Comparison of ENCODE assay signal across 9 mouse cellular contexts in genomic region chr3:116127836-116128235, GRCm38 (mm10). TPM values are rescaled to one million over a fixed set of nuclear protein-coding genes. Genes with fewer than 3 reads are reported as not detected.
A peak's percentile ranks its signal among the peaks of the same experiment; 100 is the strongest.
DNase-seq lines count a peak whose midpoint lies in the region; ATAC-seq and TF ChIP-seq lines count a peak whose summit lies in the region.
"Had no signal": no experiment of that assay in that cellular context is flagged by ENCODE, and none has a peak within 500 bp of the region (broad histone marks: within the 10 kb centered on the region; RNA-seq: fewer than 3 reads in every experiment).

No protein-coding gene starts in this region.

- peak overlapping the region; percentile 65 for H3K4me3 ChIP-seq in gastrocnemius, adult 2 months
- peak overlapping the region; percentile 23 for H3K4me3 ChIP-seq in spleen, adult 2 months (ENCODE audit: extremely low read depth, insufficient read depth, insufficient read length)
- peak overlapping the region; percentile 37 for H3K4me3 ChIP-seq in liver, embryonic 12.5 days
- peak overlapping the region; percentile 37 for H3K4me3 ChIP-seq in stomach, postnatal 0 days (ENCODE audit: low read depth, low read length)

- peak overlapping the region; percentile 9; the same call in 1 of the 2 replicates for H3K9ac ChIP-seq in liver, embryonic 12.5 days
- H3K9ac ChIP-seq in stomach, postnatal 0 days (ENCODE audit: low read length): no peak overlapping the region

- no peaks in the 10 kb centered on the region for H3K9me3 ChIP-seq in liver, embryonic 12.5 days (replicated peaks)
- no peaks in the 10 kb centered on the region for H3K9me3 ChIP-seq in stomach, postnatal 0 days (ENCODE audit: control insufficient read depth, low read length)

- no peaks in the 10 kb centered on the region for H3K4me1 ChIP-seq in spleen, adult 2 months (ENCODE audit: control insufficient read depth, insufficient read depth, insufficient read length)
- no peaks in the 10 kb centered on the region for H3K4me1 ChIP-seq in liver, embryonic 12.5 days
- no peaks in the 10 kb centered on the region for H3K4me1 ChIP-seq in stomach, postnatal 0 days (replicated peaks; ENCODE audit: control insufficient read depth, insufficient read depth)

- no peak for ATAC-seq in liver, embryonic 12.5 days
- no peak for ATAC-seq in stomach, postnatal 0 days (ENCODE audit: low FRiP score, low TSS enrichment)

- intact Hi-C loops in gastrocnemius, adult 2 months (cut with DNase I): no loop called here

- H3K36me3 ChIP-seq in spleen, adult 2 months (ENCODE audit: control insufficient read depth, insufficient read depth, low read length): no peaks in the 10 kb centered on the region
- peaks cover 7% of the 10 kb centered on the region for H3K36me3 ChIP-seq in liver, embryonic 12.5 days
- no peaks in the 10 kb centered on the region for H3K36me3 ChIP-seq in stomach, postnatal 0 days (ENCODE audit: control insufficient read depth, insufficient read depth, low read length)

- TF ChIP-seq CTCF in gastrocnemius, adult 2 months (IDR thresholded peaks at IDR 0.05): no peak
- TF ChIP-seq CTCF in spleen, adult 2 months (IDR thresholded peaks at IDR 0.05; ENCODE audit: extremely low read depth, insufficient read depth, insufficient read length, insufficient replicate concordance): no peak
- no peak for TF ChIP-seq CTCF in stomach, postnatal 0 days (IDR thresholded peaks at IDR 0.05; ENCODE audit: low read depth)

- WGBS in spleen, adult 2 months: 71% methylated on average over 3 of the region's 3 CpGs
- 42% methylated on average over 3 of the region's 3 CpGs for WGBS in liver, embryonic 12.5 days (ENCODE audit: insufficient replicate concordance)
- 46% methylated on average over 3 of the region's 3 CpGs for WGBS in stomach, postnatal 0 days

- DNase-seq in gastrocnemius, adult 2 months: no peak
- no peak for DNase-seq in gastrocnemius, postnatal 25 days
- DNase-seq in spleen, adult 2 months (ENCODE audit: low read depth in 1 of 2, low spot score in 2 of 2): no peak
- DNase-seq in spleen, postnatal 4 days (ENCODE audit: low spot score in 2 of 2): no peak
- no peak for DNase-seq in stomach, postnatal 0 days (ENCODE audit: low spot score)
- DNase-seq in cerebellum, adult 9-11 months: no peak
- no peak for DNase-seq in adrenal gland, postnatal 4 days (ENCODE audit: low spot score in 2 of 2)
- DNase-seq: kidney, postnatal 14 days had no signal

- H3K4me2 ChIP-seq in liver, embryonic 12.5 days: peak overlapping the region; percentile 43
- peak overlapping the region; percentile 51 for H3K4me2 ChIP-seq in stomach, postnatal 0 days (replicated peaks; ENCODE audit: low read depth)

- H3K27me3 ChIP-seq in spleen, adult 2 months (ENCODE audit: control insufficient read depth, insufficient read depth, low read length): no peaks in the 10 kb centered on the region
- H3K27me3 ChIP-seq in liver, embryonic 12.5 days (replicated peaks): no peaks in the 10 kb centered on the region
- no peaks in the 10 kb centered on the region for H3K27me3 ChIP-seq in stomach, postnatal 0 days (ENCODE audit: control insufficient read depth, insufficient read depth, low read length)

- peak overlapping the region; percentile 13; the same call in 1 of the 2 replicates for H3K27ac ChIP-seq in gastrocnemius, adult 2 months
- no peak overlapping the region for H3K27ac ChIP-seq in spleen, adult 2 months (ENCODE audit: insufficient read depth, low read length)
- H3K27ac ChIP-seq in liver, embryonic 12.5 days: no peak overlapping the region
- no peak overlapping the region for H3K27ac ChIP-seq in stomach, postnatal 0 days (replicated peaks)

- TF ChIP-seq POLR2A in spleen, adult 2 months (IDR thresholded peaks at IDR 0.05; ENCODE audit: low read depth, low read length): no peak

- no peak for TF ChIP-seq EP300 in stomach, postnatal 0 days (optimal IDR thresholded peaks at IDR 0.05)

RNA-seq across cellular contexts. Expression of gene Vcam1, which starts 1.7 kb away (rescaled TPM):
- 1 to 10 TPM; 2.2 to 2.8 TPM for total RNA-seq in gastrocnemius, adult 2 months (2021)
- 1 to 10 TPM; 3.0 to 4.7 TPM for total RNA-seq in gastrocnemius, postnatal 25 days (2021)
- 32.8 and 51.8 TPM in 2 replicates for polyA plus RNA-seq in spleen, adult 2 months (2012; rRNA removed)
- 47.5 and 51.6 TPM in 2 replicates for polyA plus RNA-seq in liver, embryonic 12.5 days (2016; fragmentation: Nextera tagmentation; extraction: Ambion mirVana)
- 16.3 and 17.3 TPM in 2 replicates for polyA plus RNA-seq in stomach, postnatal 0 days (2015; fragmentation: Nextera tagmentation; extraction: Ambion mirVana)
- 10 to 100 TPM; 36.8 to 46.8 TPM for total RNA-seq in adrenal gland, postnatal 4 days (2021)

Comparison
In these comparisons a context has a peak if more than half of its experiments do, and no peak if none do; other contexts are left out.
1. RNA of gene Vcam1, which starts 1.7 kb away (total RNA-seq): 36.8 to 46.8 TPM in adrenal gland, postnatal 4 days; 3.0 to 4.7 TPM in gastrocnemius, postnatal 25 days and 2.2 to 2.8 TPM in gastrocnemius, adult 2 months; every median in the first group is over 4 times any median in the second.
2. Peak in every context shown above with its lines, with median percentiles within 50 percentile points of each other: H3K4me3 ChIP-seq.